ENCODE assay signal across 14 mouse cellular contexts in the genomic region with DNA sequence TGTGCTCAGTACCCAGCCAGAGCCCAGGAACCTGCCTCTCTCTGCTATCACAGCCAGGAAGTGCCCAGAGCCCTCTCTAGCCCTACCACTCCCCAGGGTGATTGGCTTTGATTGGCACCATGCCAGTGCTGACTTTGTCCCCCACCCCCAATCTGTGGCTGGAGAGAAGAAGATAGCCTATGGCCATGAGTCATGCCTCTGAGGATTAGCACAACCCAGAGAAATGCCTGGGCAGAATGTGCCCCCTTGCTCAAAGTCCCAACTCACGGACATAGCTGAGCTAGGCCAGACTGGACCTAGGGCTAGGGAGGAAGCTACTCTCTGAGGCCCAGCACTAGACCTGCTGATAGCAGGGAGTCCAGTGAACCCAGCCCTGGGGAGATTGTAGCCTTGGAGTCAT. TPM values are rescaled to one million over a fixed set of nuclear protein-coding genes. Genes with fewer than 3 reads are reported as not detected.
A peak's percentile ranks its signal among the peaks of the same experiment; 100 is the strongest.
DNase-seq lines count a peak whose midpoint lies in the region; ATAC-seq and TF ChIP-seq lines count a peak whose summit lies in the region.
"Had no signal": no experiment of that assay in that cellular context is flagged by ENCODE, and none has a peak within 500 bp of the region (broad histone marks: within the 10 kb centered on the region; RNA-seq: fewer than 3 reads in every experiment).

No protein-coding gene starts in this region.

- intact Hi-C loops in heart, postnatal 25 days (cut with DNase I), result no loop called here

- H3K27me3 ChIP-seq in heart, embryonic 11.5 days (ENCODE audit: control insufficient read depth, insufficient read depth, low read length), result no peaks in the 10 kb centered on the region
- no peaks in the 10 kb centered on the region for H3K27me3 ChIP-seq in small intestine, adult 2 months (ENCODE audit: control insufficient read depth, insufficient read depth, low read length)
- no peaks in the 10 kb centered on the region for H3K27me3 ChIP-seq in forebrain, embryonic 16.5 days (replicated peaks; ENCODE audit: control insufficient read depth, insufficient read depth, low read length)
- H3K27me3 ChIP-seq: neural tube, embryonic 15.5 days had no signal

- H3K9me3 ChIP-seq in heart, embryonic 11.5 days (replicated peaks; ENCODE audit: control insufficient read depth, low read length), result no peaks in the 10 kb centered on the region
- no peaks in the 10 kb centered on the region for H3K9me3 ChIP-seq in forebrain, embryonic 16.5 days (ENCODE audit: control insufficient read depth, low read length)
- H3K9me3 ChIP-seq: megakaryocyte, embryonic 14.5 days; neural tube, embryonic 15.5 days had no signal

- WGBS in heart, embryonic 11.5 days (ENCODE audit: insufficient replicate concordance), result 15% methylated on average over 1 of the region's 1 CpGs
- 17% methylated on average over 1 of the region's 1 CpGs for WGBS in small intestine, adult 2 months
- 50% methylated on average over 1 of the region's 1 CpGs for WGBS in forebrain, embryonic 16.5 days

- no peak for TF ChIP-seq CTCF in small intestine, adult 2 months (IDR thresholded peaks at IDR 0.05; ENCODE audit: extremely low read depth, insufficient read length, insufficient replicate concordance, low read depth, low read length)

- ATAC-seq in heart, embryonic 11.5 days (replicated peaks; ENCODE audit: insufficient number of reproducible peaks, low FRiP score, low TSS enrichment), result peak; percentile 39; the same call in 1 of the 2 replicates
- no peak for ATAC-seq in forebrain, embryonic 16.5 days

- peak overlapping the region; percentile 59 for H3K27ac ChIP-seq in heart, embryonic 11.5 days (ENCODE audit: low read depth, low read length)
- H3K27ac ChIP-seq in small intestine, adult 2 months (ENCODE audit: insufficient read depth, low read depth, low read length), result peak overlapping the region; percentile 87
- no peak overlapping the region for H3K27ac ChIP-seq in forebrain, embryonic 16.5 days (ENCODE audit: low read length)
- H3K27ac ChIP-seq: left cerebral cortex, adult 2 months; neural tube, embryonic 15.5 days had no signal

- no peaks in the 10 kb centered on the region for H3K36me3 ChIP-seq in heart, embryonic 11.5 days (ENCODE audit: control insufficient read depth, insufficient read depth, low read length)
- no peaks in the 10 kb centered on the region for H3K36me3 ChIP-seq in small intestine, adult 2 months (ENCODE audit: control insufficient read depth, insufficient read depth, low read length)
- no peaks in the 10 kb centered on the region for H3K36me3 ChIP-seq in forebrain, embryonic 16.5 days (ENCODE audit: control insufficient read depth, insufficient read depth)
- H3K36me3 ChIP-seq: neural tube, embryonic 15.5 days had no signal

- no peak for DNase-seq in heart, postnatal 25 days (ENCODE audit: low spot score)
- peak; percentile 51 for DNase-seq in retina, postnatal 1 day
- DNase-seq in retina, embryonic 14.5 days (ENCODE audit: low spot score), result no peak
- peak; percentile 82 for DNase-seq in kidney, adult 9 months
- DNase-seq in ovary, postnatal 36 days (ENCODE audit: low spot score), result no peak
- DNase-seq: cerebellum, adult 8-10 months; gastrocnemius, postnatal 25 days had no signal

- TF ChIP-seq POLR2A in small intestine, adult 2 months (IDR thresholded peaks at IDR 0.05; ENCODE audit: low read depth, low read length), result no peak

- peak overlapping the region; percentile 27 for H3K4me2 ChIP-seq in heart, embryonic 11.5 days
- no peak overlapping the region for H3K4me2 ChIP-seq in forebrain, embryonic 16.5 days (ENCODE audit: low read length)
- H3K4me2 ChIP-seq: neural tube, embryonic 15.5 days had no signal

- no peak overlapping the region for H3K4me3 ChIP-seq in heart, embryonic 11.5 days (ENCODE audit: low read depth, low read length)
- no peak overlapping the region for H3K4me3 ChIP-seq in small intestine, adult 2 months (ENCODE audit: low read depth, low read length)
- H3K4me3 ChIP-seq in forebrain, embryonic 16.5 days (replicated peaks; ENCODE audit: low read length), result no peak overlapping the region
- H3K4me3 ChIP-seq: left cerebral cortex, adult 2 months; neural tube, embryonic 15.5 days had no signal

- peak overlapping the region; percentile 46; the same call in 1 of the 2 replicates for H3K9ac ChIP-seq in heart, embryonic 11.5 days (ENCODE audit: low read depth, low read length)
- no peak overlapping the region for H3K9ac ChIP-seq in forebrain, embryonic 16.5 days (replicated peaks; ENCODE audit: low read depth, low read length)
- H3K9ac ChIP-seq: neural tube, embryonic 15.5 days had no signal

- peaks cover 31% of the 10 kb centered on the region for H3K4me1 ChIP-seq in heart, embryonic 11.5 days (ENCODE audit: control insufficient read depth, insufficient read depth, low read length)
- H3K4me1 ChIP-seq in small intestine, adult 2 months (ENCODE audit: control insufficient read depth, insufficient read depth, insufficient read length, low read length), result peaks cover 21% of the 10 kb centered on the region
- no peaks in the 10 kb centered on the region for H3K4me1 ChIP-seq in forebrain, embryonic 16.5 days (replicated peaks; ENCODE audit: control insufficient read depth, insufficient read depth, low read length)
- H3K4me1 ChIP-seq: neural tube, embryonic 15.5 days had no signal

RNA-seq across cellular contexts. Expression of a gene that starts 10.7 kb away (rescaled TPM):
- 4.2 and 4.4 TPM in 2 replicates for polyA plus RNA-seq in heart, embryonic 11.5 days (2014; fragmentation: Nextera tagmentation; extraction: Ambion mirVana)
- 10 to 100 TPM; 10.9 to 12.0 TPM for total RNA-seq in heart, postnatal 25 days (2021)
- polyA plus RNA-seq in small intestine, adult 2 months (2012; rRNA removed), result 84.2 and 133 TPM in 2 replicates
- polyA plus RNA-seq in forebrain, embryonic 16.5 days (2015; fragmentation: Nextera tagmentation; extraction: Ambion mirVana), result 0.48 and 1.9 TPM in 2 replicates

RNA-seq across cellular contexts. Expression of a gene that starts 41.1 kb away (rescaled TPM):
- polyA plus RNA-seq in heart, embryonic 11.5 days (2014; fragmentation: Nextera tagmentation; extraction: Ambion mirVana), result not detected in 2 replicates
- total RNA-seq in heart, postnatal 25 days (2021), result not detected
- polyA plus RNA-seq in small intestine, adult 2 months (2012; rRNA removed), result 0.09 and 0.10 TPM in 2 replicates
- polyA plus RNA-seq in forebrain, embryonic 16.5 days (2015; fragmentation: Nextera tagmentation; extraction: Ambion mirVana), result 14.9 and 18.4 TPM in 2 replicates
- total RNA-seq: CH12.LX; gastrocnemius, postnatal 25 days had no signal

RNA-seq across cellular contexts. Expression of a gene that starts 41.1 kb away (rescaled TPM):
- 0.03 TPM in 1 of 2 replicates, not detected in the other for polyA plus RNA-seq in heart, embryonic 11.5 days (2014; fragmentation: Nextera tagmentation; extraction: Ambion mirVana)
- not detected for total RNA-seq in heart, postnatal 25 days (2021)
- polyA plus RNA-seq in small intestine, adult 2 months (2012; rRNA removed), result not detected in 2 replicates
- polyA plus RNA-seq in forebrain, embryonic 16.5 days (2015; fragmentation: Nextera tagmentation; extraction: Ambion mirVana), result 2.5 and 3.3 TPM in 2 replicates
- total RNA-seq: CH12.LX; gastrocnemius, postnatal 25 days had no signal

Comparison
In these comparisons a context has a peak if more than half of its experiments do, and no peak if none do; other contexts are left out.
1. DNase-seq: peak in retina, postnatal 1 day (single experiment) and kidney, adult 9 months (single experiment); none in heart, postnatal 25 days (single experiment), retina, embryonic 14.5 days (single experiment) and ovary, postnatal 36 days (single experiment).
2. RNA of a gene that starts 10.7 kb away (polyA plus RNA-seq): 84.2 to 133 TPM in small intestine, adult 2 months; 4.2 to 4.4 TPM in heart, embryonic 11.5 days and 0.48 to 1.9 TPM in forebrain, embryonic 16.5 days; every median in the first group is over 10 times any median in the second.
3. RNA of a gene that starts 41.1 kb away (polyA plus RNA-seq): 14.9 to 18.4 TPM in forebrain, embryonic 16.5 days; not detected in heart, embryonic 11.5 days and 0.09 to 0.10 TPM in small intestine, adult 2 months; every median in the first group is over 10 times any median in the second.